Mouse (Mus musculus) midbrain, embryonic 16.5 days (tissue): ENCODE data around the gene Stard3nl. TPM values are rescaled to one million over a fixed set of nuclear protein-coding genes. Genes with fewer than 3 reads are reported as not detected.
A peak's percentile ranks its signal among the peaks of the same experiment; 100 is the strongest.

Experiments used
- ATAC-seq: fragments of 200-750 bp; cut with Nextera tagmentation; 2 replicates; pipeline ENCODE4 v1.8.0; 2017; ENCODE audit warnings: moderate TSS enrichment
- H3K27ac ChIP-seq: fragments of 300-500 bp; sonication (generic); 2 replicates; pipeline ENCODE4 v1.5.1; 2014; ENCODE audit warnings: mild to moderate bottlenecking, low read length, mixed read lengths
- H3K27me3 ChIP-seq: fragments of 300-500 bp; sonication (generic); 2 replicates; pipeline ENCODE4 v1.6.1; 2014; ENCODE audit warnings: low read depth, low read length, mixed read lengths; ENCODE audit not compliant: control insufficient read depth, insufficient read depth
- H3K36me3 ChIP-seq: fragments of 300-500 bp; sonication (generic); 2 replicates; pipeline ENCODE4 v1.6.1; 2014; ENCODE audit warnings: mild to moderate bottlenecking, low read length, moderate library complexity, mixed read lengths; ENCODE audit not compliant: control insufficient read depth, insufficient read depth
- H3K4me1 ChIP-seq: fragments of 300-500 bp; sonication (generic); 2 replicates; pipeline ENCODE4 v1.6.1; 2014; ENCODE audit warnings: mild to moderate bottlenecking, low read length, mixed read lengths; ENCODE audit not compliant: control insufficient read depth, insufficient read depth
- H3K4me2 ChIP-seq: fragments of 300-500 bp; sonication (generic); 2 replicates; pipeline ENCODE4 v1.6.1; 2014; ENCODE audit warnings: mild to moderate bottlenecking, low read length, mixed read lengths
- H3K4me3 ChIP-seq: fragments of 300-500 bp; sonication (generic); 2 replicates; pipeline ENCODE4 v1.5.1; 2014; ENCODE audit warnings: low read depth, mild to moderate bottlenecking, low read length, moderate library complexity, mixed read lengths
- H3K9ac ChIP-seq: fragments of 300-500 bp; sonication (generic); 2 replicates; pipeline ENCODE4 v1.6.1; 2014; ENCODE audit warnings: low read depth, low read length, mixed read lengths
- H3K9me3 ChIP-seq: fragments of 300-500 bp; sonication (generic); replicated peaks from 2 replicates; pipeline ENCODE4 v1.6.1; 2014; ENCODE audit warnings: mild to moderate bottlenecking, low read length, mixed read lengths; ENCODE audit not compliant: control insufficient read depth, poor library complexity, severe bottlenecking
- WGBS: fragments of 180-500 bp; shearing (Covaris S2); extraction: QIAGEN DNeasy Blood & Tissue Kit; methylation state at CpG from one replicate; pipeline ENCODE4 v1.1.7; 2014; 5-methylcytosine and 5-hydroxymethylcytosine counted together
- polyA plus RNA-seq: library from polyadenylated mRNA; unstranded; fragments of >200 nt; fragmentation: Nextera tagmentation; extraction: Ambion mirVana; gene quantifications from 2 replicates; pipeline ENCODE4 v1.2.1, GENCODE M21; 2015

Stard3nl gene
- polyA plus RNA-seq, 1 experiment from 2014 or later, result 230 TPM

GRCm38 (mm10) chr13:19390296-19390695 lies 5.3 kb downstream of the Stard3nl start:
- no peak for ATAC-seq
- H3K36me3 ChIP-seq, result no peaks in the 10 kb centered on the region
- no peak overlapping the region for H3K4me2 ChIP-seq
- no peaks in the 10 kb centered on the region for H3K9me3 ChIP-seq
- no peak overlapping the region for H3K4me3 ChIP-seq
- peaks cover 15% of the 10 kb centered on the region for H3K4me1 ChIP-seq
- H3K27ac ChIP-seq, result no peak overlapping the region
- 71% methylated on average over 4 of the region's 4 CpGs for WGBS
- no peak overlapping the region for H3K9ac ChIP-seq
- no peaks in the 10 kb centered on the region for H3K27me3 ChIP-seq

- H3K36me3 ChIP-seq, result no peaks in the 10 kb centered on the region
- H3K9me3 ChIP-seq, result no peaks in the 10 kb centered on the region
- ATAC-seq, result no peak
- H3K4me2 ChIP-seq, result no peak overlapping the region
- H3K27ac ChIP-seq, result no peak overlapping the region
- no peaks in the 10 kb centered on the region for H3K27me3 ChIP-seq
- peaks cover 15% of the 10 kb centered on the region for H3K4me1 ChIP-seq
- WGBS, result 31% methylated on average over 12 of the region's 12 CpGs
- H3K9ac ChIP-seq, result no peak overlapping the region
- no peak overlapping the region for H3K4me3 ChIP-seq
These were observed 5.7 kb downstream of the Stard3nl start for GRCm38 (mm10) chr13:19389896-19390295.

DNA sequence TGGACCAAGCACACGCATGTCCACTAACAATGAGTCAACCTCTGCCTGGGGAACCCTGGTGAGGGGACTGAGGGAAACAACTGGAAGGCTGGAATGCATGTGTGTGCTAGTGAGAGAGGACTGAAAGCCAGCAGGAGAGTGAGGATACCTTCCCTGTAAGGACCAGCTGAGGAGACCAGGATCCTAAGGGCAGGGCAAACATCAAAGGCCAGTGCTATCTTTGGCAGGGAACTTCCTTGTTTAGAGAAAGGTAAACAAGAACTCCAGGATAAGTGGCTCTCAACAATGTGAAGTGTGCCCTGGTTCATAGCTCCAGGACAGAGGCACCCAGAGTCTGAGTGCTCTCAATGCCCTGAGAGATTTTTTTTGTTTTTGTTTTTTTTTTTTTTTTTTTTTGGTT lies 6.2 kb downstream of the Stard3nl start:
- H3K4me2 ChIP-seq, result no peak overlapping the region
- no peak overlapping the region for H3K4me3 ChIP-seq
- H3K27ac ChIP-seq, result no peak overlapping the region
- no peaks in the 10 kb centered on the region for H3K27me3 ChIP-seq
- no peaks in the 10 kb centered on the region for H3K9me3 ChIP-seq
- H3K9ac ChIP-seq, result no peak overlapping the region
- WGBS, result 83% methylated on average over 1 of the region's 1 CpGs
- no peaks in the 10 kb centered on the region for H3K36me3 ChIP-seq
- ATAC-seq, result no peak
- H3K4me1 ChIP-seq, result peaks cover 15% of the 10 kb centered on the region

GRCm38 (mm10) chr13:19385226-19385625 lies 10.4 kb downstream of the Stard3nl start:
- Histone ChIP-seq H3K27ac (no peak overlapping the region), H3K9me3 (no peaks in the 10 kb centered on the region), H3K36me3 (no peaks in the 10 kb centered on the region), H3K27me3 (no peaks in the 10 kb centered on the region), H3K4me3 (no peak overlapping the region), H3K9ac (no peak overlapping the region), H3K4me1 (peaks cover 3% of the 10 kb centered on the region; the same call in 1 of the 2 replicates), H3K4me2 (no peak overlapping the region)
- 95% methylated on average over 4 of the region's 4 CpGs for WGBS
- ATAC-seq, result no peak

GRCm38 (mm10) chr13:19381112-19381828 lies 14.3 kb downstream of the Stard3nl start:
- 89% methylated on average over 9 of the region's 9 CpGs for WGBS
- ATAC-seq, result no peak
- no peak overlapping the region for H3K9ac ChIP-seq

GRCm38 (mm10) chr13:19379313-19379712 lies 16.3 kb downstream of the Stard3nl start:
- 0 out of 2 replicates have a peak, but pooled peaks cover 7% of the 10 kb centered on the region for H3K36me3 ChIP-seq
- H3K9ac ChIP-seq, result no peak overlapping the region
- H3K4me1 ChIP-seq, result no peaks in the 10 kb centered on the region
- no peaks in the 10 kb centered on the region for H3K9me3 ChIP-seq
- H3K27ac ChIP-seq, result 0 out of 2 replicates have a peak overlapping the region, but pooled peaks have one; percentile 28
- H3K4me2 ChIP-seq, result no peak overlapping the region
- no peak overlapping the region for H3K4me3 ChIP-seq
- 74% methylated on average over 6 of the region's 6 CpGs for WGBS
- H3K27me3 ChIP-seq, result no peaks in the 10 kb centered on the region
- no peak for ATAC-seq

More at GRCm38 (mm10) chr13:19381112-19381828, 14.3 kb downstream of the Stard3nl start:
- Histone ChIP-seq H3K4me3 (no peak overlapping the region), H3K4me1 (no peaks in the 10 kb centered on the region), H3K27me3 (no peaks in the 10 kb centered on the region), H3K9me3 (no peaks in the 10 kb centered on the region), H3K36me3 (0 out of 2 replicates have a peak, but pooled peaks cover 2% of the 10 kb centered on the region), H3K4me2 (no peak overlapping the region), H3K27ac (no peak overlapping the region)

GRCm38 (mm10) chr13:19372133-19372729 lies 23.4 kb downstream of the Stard3nl start:
- H3K27me3 ChIP-seq, result no peaks in the 10 kb centered on the region
- no peak overlapping the region for H3K4me3 ChIP-seq
- H3K27ac ChIP-seq, result no peak overlapping the region
- ATAC-seq, result no peak
- H3K9me3 ChIP-seq, result no peaks in the 10 kb centered on the region
- WGBS, result 14% methylated on average over 8 of the region's 8 CpGs
- peaks cover 29% of the 10 kb centered on the region; the same call in 1 of the 2 replicates for H3K36me3 ChIP-seq
- H3K4me2 ChIP-seq, result no peak overlapping the region
- no peaks in the 10 kb centered on the region for H3K4me1 ChIP-seq
- no peak overlapping the region for H3K9ac ChIP-seq

DNA sequence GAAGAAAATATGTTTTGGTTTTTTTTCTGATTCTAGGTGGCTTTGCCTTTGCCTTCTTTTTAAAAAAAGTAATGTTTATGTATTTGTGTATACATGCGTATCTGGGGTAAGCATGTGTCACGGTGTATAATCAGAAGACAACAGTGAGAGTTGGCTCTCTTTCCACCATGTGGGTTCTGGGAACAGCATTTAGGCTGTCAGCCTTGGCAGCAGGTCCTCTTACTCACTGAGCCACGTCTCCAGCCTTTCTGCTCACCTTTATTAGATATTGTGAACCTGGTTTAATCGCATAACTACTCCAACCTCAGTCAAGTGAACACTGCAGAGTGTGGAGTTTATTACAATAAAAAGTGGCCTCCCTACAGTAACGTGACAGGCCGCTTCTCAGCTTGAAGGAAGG lies 26.8 kb downstream of the Stard3nl start:
- H3K27me3 ChIP-seq, result no peaks in the 10 kb centered on the region
- no peaks in the 10 kb centered on the region for H3K4me1 ChIP-seq
- 91% methylated on average over 6 of the region's 6 CpGs for WGBS
- no peak overlapping the region for H3K4me2 ChIP-seq
- no peak overlapping the region for H3K9ac ChIP-seq
- peaks cover 32% of the 10 kb centered on the region for H3K36me3 ChIP-seq
- H3K4me3 ChIP-seq, result no peak overlapping the region
- H3K27ac ChIP-seq, result no peak overlapping the region
- no peaks in the 10 kb centered on the region for H3K9me3 ChIP-seq
- no peak for ATAC-seq

GRCm38 (mm10) chr13:19367536-19367935 lies 28.1 kb downstream of the Stard3nl start:
- 75% methylated on average over 7 of the region's 7 CpGs for WGBS
- ATAC-seq, result no peak

More at GRCm38 (mm10) chr13:19367536-19367935, 28.1 kb downstream of the Stard3nl start:
- H3K27ac ChIP-seq, result no peak overlapping the region
- no peak overlapping the region for H3K9ac ChIP-seq
- no peaks in the 10 kb centered on the region for H3K9me3 ChIP-seq
- H3K4me1 ChIP-seq, result no peaks in the 10 kb centered on the region
- H3K4me2 ChIP-seq, result no peak overlapping the region
- H3K4me3 ChIP-seq, result no peak overlapping the region
- no peaks in the 10 kb centered on the region for H3K27me3 ChIP-seq
- peaks cover 30% of the 10 kb centered on the region for H3K36me3 ChIP-seq
